Mouse (Mus musculus) spleen, postnatal 10 days (tissue): ENCODE data around the gene Mettl22.

ENCODE experiments used
- DNase-seq, 2 experiments: peaks; one replicate each; pipeline ENCODE4 v3.0.0; 2021 to 2022; ENCODE audit warnings: low spot score in 2 of 2

Mettl22 gene

DNA sequence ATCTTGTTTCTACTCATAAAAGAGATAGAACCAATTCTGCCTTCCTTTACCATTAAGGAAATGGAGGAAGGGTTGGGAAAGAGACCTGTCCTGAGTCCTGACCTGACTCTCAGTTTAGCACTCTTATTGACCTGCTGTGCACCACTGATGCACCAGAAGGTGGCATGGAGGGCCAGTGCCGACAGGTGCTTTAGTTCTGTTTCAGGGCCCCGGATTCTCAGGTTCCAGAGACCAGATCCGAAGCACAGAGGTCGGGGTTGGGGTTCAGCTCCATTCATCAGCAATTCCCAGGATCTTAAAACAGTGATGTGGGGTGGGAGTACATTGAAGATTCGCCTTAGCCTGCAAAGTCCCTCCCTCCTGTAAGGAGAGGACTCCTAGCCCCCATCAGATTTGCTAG lies 42.2 kb downstream of the Mettl22 start:
- no peak for DNase-seq

DNA sequence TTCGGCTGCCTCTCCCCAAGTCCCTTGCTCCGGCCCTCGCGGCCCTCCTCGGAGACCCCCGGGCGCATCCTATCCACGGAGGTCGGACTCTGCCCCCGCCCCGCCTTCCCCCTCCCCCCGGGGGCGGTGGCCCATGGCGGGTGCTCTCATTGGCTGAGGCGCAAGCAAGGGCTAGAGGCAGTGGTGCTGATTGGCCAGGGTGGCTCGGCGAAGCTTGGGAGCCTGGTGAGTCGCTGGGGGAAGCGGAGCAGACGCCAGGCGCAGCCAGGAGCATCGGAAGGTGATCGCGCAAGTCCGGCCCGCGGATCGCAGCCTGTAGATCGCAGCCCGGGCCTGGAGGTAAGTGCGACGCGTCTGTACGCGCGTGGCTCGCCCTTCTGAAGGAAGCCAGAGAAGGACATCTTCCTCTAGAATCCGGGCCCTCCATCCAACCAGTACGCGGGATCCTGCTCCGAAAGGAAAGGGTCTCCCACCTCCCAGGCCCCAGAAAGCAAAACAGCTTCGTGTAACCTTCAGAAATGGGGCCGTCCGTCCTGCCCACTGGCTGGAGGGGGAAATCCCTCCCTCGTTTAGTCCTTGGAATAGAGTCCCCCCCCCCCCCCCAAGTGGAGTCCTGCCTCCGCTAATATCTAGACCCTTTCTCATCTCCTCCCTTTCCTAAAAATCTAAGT lies 42.8 kb downstream of the Mettl22 start, which contains the start of gene Abat:
Gene Abat, plus strand, starts transcription at position 194 of the 671 bp plus-strand sequence.
- peak in 1 of 2 experiments; percentile 55 for DNase-seq

DNA sequence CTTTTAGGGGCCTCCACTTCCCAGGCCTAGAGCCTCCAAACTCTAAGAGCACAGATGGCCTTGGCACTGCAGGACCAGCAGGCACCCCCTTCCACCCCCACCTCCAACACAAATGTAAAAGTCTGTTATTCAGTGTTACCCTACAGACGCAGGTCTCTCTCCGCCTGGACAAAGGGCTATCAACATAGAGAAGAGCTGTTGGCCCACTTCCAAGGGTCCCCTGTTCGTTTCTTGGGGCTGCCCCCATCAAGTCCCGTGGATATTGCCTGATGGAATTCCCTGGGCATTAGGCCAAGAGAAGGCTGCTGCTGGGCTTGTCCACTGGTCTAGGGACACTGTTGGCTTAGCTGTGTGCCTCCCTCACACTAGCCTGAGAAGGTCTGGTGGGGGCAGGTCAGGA lies 43.6 kb downstream of the Mettl22 start:
- DNase-seq: no peak

DNA sequence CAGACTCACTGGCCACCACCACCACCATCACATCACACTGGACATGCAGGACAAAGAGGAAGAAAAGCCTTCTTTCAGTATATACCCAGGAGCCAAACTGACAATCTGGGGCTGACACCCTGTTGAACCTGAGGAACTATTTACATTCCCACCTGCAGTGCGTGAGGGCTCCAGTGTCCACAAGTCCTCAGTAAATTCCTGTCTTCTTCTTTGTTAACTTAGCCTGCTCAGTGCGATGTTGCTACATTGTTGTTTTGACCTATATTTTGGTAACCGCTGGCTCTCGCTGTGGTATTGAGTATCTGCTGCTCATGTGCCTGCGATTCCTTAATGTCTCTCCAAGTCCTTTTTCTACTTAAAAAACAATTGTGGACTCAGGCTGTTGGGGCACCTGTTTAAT lies 49.9 kb downstream of the Mettl22 start:
- DNase-seq: no peak

DNA sequence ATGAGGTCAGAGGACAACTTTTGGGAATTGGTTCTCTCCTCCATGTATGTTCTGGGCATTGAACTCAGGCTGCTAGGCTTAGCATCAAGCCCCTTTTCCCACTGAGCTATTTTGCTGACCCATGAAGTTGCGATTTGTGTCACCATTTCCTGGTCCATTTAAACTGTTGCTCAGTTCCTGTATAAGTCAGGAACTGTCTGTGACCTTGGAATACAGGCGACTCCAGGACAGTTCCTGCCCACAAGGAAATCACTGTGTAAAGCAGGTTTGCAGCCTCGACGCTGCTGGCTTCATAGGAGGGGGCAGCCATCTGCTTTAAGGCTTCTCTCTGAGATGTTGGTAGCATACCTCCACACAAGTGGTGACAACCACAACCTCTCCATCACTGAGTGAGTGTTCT lies 50.7 kb downstream of the Mettl22 start:
- no peak for DNase-seq

DNA sequence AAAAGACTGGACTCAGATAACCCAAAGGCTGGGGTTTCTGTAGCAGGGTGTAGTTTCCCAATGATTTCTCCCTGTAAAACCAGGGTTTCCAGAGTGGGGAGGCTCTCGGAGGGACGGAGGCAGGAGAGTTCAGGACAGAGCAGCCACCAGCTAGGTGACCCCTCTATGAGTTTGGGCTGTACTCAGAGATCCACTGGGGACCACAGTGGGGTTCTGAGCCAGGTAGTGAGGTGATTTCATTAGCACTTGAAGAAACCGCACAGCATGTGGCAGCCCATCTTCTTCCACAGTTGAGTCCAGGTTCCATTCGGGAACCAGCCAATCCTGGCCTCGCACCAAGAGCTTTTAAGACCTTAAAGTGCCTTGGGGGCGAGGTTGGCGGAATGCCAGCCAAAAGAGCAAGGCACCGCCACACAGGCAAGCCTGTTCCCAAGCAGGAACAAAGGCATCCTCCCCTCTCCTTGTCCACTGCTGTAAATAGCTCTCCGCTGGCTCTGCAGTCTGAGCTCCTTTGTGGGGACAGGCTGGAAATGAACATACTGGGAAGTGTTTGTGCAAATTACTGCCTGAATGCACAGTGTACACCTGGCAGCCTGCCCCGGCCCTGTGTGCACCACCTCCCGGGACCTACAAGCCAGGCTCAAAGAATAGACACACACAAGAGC lies 53.0 kb downstream of the Mettl22 start:
- DNase-seq: no peak

DNA sequence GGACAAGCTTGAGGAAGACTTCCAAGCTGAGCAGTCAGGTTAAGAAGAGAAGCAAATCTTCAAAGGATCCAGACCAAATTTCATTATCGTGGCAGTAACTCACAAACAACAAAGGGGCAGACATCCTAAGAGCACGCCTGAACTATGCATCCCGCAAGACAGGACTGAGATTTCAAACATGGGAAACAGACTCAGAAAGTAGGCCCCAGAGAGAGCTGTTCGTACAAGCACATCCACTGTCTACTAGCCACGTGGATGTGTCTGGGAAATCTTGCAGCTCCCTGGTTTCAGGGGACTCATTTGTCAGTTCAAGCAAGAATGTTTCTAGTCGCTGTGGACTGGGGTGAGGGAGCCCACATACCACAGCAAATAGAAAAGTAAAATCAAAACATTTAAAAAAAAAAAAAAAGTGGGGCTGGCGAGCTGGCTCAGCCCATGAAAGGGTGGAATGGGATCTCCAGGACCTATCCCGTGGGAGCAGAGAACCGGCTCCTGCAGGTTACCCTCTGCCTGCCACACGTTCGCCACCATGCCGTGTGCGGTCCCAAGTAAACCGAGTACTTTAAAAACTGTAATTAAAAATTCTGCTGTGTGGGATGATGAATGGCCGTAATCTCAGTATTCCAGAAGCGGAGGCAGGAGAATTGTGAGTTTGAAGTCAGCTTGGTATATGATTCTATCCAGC lies 53.7 kb downstream of the Mettl22 start:
- DNase-seq: no peak

DNA sequence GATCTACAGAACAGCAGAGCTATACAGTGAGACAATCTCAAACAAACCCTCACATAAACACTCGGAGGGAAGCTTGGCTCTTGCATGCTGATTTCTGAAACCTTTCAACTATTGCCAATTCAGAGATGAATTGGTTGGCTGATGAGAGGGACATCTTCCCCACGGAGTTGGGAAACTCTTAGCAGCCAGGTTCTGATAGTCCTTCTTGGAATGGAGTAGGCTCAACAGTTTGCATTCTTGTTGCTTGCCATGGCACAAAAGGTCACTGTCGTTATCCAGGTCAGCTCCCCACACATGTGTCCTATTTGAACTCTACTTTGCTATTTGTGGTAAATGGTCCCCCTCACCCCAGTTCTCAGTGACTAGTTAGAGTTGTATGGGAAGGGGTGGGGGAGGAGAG lies 54.7 kb downstream of the Mettl22 start:
- no peak for DNase-seq

DNA sequence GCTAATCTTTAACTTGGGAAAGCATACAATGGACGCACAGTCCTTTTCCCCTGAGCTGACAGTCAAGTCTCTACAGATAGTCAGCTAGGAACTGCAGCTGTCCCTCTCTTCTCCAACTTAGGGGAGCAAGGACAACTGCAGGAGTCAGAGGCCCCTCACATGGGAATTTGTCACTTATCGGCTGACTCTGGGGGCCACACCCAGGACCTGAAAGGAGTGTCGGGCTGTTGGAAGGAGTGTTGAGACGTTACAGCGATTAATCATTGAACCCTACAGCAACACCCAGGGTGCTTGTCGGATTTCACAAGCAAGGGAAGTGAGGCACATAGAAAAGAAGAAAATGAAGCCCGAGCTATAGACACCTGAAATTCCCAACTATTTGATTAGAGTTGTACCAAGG lies 55.3 kb downstream of the Mettl22 start:
- no peak for DNase-seq

DNA sequence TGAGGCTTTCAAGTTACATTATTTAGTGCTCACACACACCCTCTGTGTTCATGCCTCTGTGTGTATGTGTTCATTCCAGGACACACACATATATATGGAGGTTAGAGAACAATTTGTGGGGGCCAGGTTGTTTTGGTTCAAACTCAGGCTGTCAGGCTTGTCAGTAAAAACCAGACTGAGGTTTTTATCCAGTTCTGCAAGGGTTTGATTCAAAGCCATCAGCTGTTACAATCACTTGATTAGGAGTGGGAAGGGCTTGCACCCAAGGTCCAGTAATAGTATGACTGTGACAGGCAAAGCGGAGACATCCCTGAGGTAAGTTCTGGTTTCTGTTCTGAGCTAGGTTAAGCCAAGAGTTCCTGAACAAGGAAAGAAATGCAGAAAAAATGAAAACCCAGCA lies 58.8 kb downstream of the Mettl22 start:
- DNase-seq: no peak

DNA sequence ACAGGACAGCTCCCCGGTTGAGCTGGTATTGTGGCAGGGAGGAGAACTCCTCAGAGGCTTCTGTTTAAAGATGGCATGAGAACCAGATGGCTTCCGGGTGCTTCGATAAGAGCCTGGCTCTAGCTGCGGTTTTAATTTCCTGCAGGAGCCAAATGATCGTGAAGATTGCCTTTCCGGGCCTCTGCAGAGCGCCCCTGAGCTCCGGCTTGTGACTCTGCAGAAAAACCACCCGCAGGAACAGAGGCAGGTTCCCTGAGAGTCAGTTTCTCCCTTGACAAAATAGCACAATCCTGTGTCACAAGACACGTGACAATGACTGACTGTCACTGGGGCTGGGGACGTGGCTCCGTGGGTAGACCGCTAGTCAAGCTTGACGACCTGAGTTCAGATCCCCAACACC lies 59.4 kb downstream of the Mettl22 start:
- DNase-seq: no peak

DNA sequence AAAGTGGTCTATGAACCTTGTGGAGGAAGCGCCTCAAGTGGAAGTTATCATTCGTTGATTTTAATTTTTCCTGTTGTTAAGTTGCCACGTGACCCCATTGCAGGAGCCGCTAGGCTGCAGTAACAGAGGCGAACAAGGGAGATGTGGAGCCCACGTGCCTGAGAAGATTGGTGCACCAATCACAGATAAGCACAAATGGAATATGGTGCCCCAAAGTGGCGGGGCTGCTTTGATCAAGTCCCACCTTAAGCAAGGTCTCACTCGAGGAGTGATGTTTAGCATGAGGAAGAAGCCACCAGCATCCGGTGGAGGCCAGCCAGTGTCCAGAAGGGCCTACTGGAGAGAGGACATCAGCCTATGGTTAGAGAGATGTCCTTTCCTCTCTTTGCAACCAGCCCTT lies 61.9 kb downstream of the Mettl22 start:
- no peak for DNase-seq

DNA sequence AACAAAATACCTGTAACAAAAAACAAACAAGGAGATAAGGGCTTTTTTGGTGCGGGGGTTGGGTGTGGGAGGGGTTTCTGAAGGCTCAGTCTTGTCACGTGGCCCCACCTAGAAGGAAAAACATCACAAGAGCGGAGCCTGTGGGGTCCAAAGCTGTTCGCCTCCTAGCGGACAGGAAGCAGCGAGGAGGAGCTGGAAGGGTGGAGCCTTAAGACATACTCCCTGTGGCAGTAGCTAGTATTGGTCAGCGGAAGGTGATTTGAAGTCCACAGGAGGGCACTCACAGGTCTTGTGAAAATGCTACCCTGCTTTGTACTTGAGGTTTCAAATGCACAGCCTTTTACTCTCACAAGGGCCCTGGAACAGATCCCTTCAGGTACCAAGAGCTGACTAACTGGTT lies 62.3 kb downstream of the Mettl22 start:
- DNase-seq: no peak

DNA sequence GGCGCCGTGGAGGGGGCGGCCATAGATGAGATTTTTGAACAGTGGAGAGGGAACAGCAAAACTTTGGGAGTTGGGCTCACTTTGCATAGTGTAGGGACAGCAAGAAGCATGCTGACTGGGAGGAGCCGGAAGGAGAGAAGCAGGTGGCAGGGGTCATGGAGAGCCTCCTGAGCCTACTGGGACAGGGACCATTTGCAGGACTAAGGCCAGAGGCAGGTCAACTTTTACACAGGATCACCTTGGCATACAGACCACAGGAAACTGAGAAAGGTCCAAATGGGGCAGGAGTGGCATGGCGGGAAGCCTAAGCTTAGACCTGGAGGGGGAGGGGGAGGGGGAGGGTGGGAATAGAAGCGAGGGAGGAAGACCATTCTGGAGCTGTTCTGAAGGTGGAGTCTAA lies 62.9 kb downstream of the Mettl22 start:
- no peak for DNase-seq

DNA sequence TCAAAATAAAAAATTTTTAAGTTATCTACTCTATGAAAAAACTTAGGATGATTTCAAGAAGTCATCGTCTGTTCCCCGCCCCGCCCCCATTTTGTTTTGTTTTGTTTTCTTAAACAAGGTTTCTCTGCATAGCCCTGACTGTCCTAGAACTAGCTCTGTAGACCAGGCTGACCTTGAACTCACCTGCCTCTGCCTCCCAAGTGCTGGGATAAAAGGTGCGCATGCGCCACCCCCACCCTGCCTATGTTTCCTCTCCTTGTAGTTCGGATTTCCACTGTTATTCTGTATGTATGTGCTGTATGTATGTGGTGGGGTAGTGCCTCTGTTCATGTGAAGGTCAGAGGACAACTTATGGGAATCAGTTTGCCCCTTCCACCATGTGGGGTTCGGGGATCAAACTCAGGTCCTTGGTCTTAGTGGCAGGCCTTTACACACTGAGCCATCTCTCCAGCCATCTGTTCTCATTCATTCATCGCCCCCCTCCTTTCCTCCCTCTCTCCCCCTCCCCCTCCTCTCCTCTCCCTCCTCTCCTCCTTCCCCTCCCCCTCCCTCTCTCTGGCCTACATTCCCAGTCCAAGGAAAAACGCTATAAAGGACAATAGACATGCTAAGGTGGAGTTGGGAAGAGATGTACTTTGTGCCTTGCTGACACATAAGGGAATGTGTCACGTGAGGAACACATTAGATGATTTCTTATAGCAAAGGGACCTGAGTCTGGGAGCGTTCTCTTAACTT lies 64.0 kb downstream of the Mettl22 start:
- no peak for DNase-seq

DNA sequence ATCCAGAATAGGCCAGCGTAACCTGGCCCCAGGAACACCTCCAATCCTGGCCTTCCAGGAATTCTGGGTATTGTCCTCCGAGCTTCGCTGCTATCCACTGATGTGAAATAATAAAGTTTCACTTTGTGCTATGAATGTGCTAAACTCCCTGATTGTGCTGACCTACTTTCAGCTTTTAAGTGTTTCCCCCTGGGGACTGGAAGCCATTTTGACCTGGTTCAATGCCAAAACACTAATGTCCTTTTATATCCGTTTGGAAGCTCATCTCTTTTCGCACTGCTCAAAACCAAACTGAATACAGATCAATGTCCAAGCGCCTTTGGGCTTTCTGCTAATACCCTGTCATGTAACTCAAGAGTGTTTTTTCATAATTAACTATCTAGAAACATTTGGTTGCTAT lies 64.8 kb downstream of the Mettl22 start:
- no peak for DNase-seq

DNA sequence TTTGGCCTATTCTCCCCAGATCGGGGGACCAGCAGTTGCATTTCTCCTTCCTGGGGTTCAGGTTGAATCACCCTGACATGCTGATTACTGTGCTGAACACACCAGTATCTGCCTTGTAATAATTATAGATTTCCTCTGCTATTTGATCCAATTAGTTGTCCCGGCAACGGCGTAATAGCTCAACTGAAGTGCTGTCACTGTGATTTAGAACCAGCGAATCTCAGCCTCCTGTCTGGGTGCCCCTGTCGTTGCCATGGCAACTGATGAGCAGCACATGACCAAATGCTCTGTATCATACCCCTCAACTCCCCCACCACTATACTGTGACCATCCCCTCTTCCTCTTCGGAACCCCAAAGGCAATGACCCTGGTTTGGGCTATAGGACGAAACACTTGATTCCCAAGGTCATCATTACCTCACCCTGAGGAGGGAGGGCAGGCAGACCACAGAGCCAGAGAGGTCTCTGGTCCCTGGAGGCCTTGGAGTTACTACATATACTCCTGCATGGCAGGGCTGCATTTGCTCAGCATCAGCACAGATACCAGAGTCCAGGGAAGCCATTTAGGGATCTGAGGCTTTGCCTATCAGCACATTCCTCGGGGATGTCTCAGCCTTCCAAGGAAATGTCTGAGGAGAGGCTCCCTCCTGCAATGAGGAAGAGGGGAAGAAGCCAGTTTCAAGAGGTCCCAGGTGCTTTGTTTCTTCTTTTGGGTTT lies 68.7 kb downstream of the Mettl22 start:
- DNase-seq: no peak
